Mouse (Mus musculus) A20 (cell line): ENCODE results near the gene Mybphl.

Experiments used
- DNase-seq: peaks from one replicate; pipeline ENCODE4 v3.0.0-alpha.2; 2011; ENCODE audit warnings: low read depth, low spot score

Gene Mybphl

DNA sequence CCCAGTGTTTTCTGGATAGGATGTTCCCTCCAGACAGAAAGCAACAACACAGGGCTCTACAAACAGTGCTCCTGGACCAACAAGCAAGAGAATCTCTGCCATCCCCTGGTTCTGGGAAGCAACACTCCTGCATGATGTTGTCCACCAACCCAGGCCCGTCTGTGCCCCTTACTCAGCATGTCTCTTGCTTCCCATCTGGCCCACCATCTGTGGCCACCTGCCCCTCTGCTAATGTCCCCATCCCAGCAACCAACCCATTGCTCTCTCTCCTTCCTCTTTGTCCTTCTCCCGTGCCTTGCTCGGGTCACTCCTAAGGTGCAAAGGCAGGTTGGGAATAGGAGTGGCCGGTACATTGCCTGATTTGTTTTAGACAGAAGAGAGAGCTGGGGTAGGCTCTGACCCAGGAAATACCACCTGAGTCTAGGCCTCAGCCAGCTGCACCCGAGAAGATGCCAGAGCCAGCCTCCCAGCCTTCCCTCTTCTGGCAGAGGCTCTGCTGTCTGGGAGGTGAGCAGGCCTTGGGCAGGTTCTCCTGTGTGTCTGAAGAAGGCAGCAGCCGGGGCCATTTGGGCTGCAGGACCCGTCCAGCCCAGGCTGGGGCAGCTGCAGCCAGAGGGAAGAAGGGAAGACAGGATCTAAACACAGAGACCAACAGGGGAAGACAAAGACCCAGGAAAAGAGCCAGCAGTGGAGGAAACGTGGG, 45.1 kb downstream of the Mybphl start:
- no peak for DNase-seq

DNA sequence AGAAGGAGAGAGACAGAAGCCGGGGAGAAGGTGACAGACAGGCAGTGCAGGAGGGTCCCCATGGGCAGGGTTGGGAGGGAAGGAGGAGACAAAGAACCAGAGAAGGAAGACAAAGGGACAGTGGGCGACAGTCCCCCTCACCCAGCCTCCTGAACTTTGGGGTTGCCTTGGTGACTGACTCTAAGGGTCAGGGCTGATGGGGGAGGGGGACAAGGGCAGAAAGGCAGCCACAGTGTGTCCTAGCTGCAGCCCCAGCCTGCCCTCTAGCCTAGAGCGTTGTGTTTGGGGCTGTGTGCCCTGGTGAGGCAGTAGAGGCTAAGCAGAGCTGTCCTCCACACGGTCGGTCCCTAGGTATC, 45.6 kb downstream of the Mybphl start:
- DNase-seq: no peak

DNA sequence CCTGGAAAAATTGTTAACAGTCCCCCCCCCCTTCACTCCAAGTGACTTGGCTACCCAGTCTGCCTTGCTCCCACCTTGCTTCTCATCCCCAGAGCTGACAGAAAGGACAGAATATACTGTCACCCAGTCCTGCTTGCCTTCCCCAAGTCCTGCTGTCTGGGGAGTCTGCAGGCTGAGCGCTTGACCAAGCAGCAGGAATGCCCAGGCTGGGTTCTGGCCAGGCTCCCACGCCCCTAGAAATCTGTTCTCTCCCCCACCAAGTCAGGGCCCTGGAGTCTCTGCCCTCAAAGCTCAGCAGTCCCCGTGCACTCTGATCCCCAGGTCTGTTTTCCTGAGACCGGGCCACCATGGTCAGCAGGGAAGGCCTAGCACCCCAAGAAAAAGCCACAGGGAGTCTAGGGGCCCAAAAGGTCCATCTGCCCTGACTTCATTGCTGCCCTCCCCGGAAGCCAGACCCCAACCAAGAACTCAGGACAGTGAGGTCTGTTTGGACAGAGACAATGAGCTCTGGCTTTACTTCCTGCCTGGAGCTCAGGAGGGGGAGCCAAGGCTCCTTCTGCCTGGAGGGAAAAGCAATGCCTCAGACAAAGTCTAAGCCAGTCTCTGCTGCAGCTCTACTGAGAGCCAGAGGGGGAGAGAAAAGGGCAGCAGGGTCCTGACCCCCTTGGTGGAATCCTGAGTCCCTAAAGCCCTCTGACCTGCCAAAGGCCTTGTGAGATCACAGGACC, 46.5 kb downstream of the Mybphl start:
- DNase-seq: no peak

DNA sequence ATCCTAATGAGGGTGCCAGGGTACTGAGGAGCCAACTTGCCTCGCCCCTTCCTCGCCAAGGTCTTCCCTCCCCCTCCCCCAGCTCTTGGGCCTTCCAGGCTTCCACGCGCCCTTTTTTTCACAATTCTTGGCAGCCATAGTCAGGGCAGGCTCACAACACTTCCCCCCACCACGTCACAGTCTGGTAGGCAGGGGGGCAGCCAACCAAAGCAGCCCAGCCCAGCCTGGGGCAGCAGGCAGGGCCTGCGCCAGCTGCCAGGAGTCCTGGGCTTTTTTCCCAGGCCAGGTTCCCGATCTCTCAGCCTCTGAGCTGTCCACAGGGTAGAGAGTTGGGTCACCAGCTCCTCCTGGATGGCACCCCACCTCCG, 47.0 kb downstream of the Mybphl start:
- DNase-seq: no peak

DNA sequence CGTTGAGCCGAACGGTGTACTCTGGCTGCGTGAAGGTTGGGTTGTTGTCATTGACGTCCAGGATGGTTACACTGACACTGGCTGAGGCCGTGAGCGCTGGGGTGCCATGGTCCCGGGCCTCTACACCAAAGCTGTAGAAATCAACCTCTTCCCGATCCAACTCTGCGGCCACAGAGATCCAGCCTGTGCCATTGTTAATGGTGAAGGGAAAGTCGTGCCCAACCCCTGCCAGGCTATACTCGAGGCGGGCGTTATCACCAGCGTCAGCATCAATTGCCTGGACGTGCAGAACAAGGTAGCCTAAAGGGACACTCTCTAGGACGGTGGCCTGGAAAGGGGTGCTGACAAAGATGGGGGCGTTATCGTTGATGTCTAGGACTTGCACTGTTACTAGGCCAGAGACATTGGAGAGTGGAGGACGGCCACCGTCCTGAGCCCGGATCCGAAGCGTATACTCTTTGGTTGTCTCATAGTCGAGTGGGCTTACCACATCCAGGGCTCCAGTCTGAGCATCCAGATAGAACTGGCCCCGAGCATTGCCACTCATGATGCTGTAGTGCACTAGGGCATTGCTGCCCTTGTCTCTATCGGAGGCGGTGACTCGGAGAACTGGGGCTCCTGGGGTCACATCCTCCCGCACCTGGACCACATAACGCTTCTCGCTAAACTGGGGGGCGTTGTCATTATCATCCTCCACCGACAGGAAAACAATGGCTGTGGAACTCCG, 49.1 kb downstream of the Mybphl start:
- DNase-seq: no peak

DNA sequence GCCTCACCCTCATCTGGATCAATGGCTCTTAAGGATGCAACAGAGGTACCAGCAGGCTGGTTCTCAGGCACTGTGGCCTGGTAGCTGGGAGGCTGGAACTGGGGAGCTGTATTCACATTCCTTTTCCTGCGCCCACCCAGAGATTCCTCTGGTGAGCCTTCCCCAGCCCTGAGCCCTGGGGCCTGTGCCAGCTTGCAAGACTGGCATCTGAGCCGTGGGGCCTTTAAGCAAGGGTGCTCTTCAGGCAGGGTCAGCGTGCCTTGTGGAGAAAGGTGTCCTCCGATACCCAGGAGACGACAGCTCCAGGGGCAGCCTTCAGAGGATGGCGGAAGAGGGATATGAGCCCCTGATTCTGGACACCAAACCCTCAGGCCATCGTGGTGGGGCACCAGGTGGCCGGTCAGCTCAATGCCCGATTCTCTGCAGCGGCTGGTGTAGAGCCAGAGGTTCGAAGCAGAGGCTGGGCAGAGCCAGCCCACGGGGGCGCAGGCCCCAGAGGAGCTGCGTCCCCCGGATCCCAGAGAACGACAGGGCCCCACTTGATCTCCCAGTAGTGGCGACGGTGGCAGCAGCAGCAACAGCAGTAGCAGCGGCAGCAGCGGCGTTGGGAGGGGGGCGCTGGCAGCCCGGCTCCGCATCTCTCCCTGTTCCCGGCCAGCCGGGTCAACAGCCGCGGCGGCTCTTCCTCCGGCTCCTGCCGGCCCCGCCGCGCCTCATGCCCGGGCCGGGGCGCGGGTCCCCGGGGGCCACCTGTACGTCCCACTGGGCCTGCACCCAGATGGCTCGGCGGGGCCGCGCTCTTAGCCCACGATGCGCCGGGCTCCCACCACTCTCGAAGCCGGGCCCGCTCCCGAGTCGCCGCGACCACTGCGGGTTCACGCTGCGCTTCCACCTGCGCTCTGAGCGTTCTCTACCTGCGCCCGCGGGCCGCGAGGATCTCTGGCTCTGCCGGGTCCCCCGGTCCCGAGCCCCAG, 50.4 kb downstream of the Mybphl start, which contains the start of gene Celsr2:
Gene Celsr2 (minus strand): TSS at position 696 of the 974 bp plus-strand sequence.
- DNase-seq: no peak

DNA sequence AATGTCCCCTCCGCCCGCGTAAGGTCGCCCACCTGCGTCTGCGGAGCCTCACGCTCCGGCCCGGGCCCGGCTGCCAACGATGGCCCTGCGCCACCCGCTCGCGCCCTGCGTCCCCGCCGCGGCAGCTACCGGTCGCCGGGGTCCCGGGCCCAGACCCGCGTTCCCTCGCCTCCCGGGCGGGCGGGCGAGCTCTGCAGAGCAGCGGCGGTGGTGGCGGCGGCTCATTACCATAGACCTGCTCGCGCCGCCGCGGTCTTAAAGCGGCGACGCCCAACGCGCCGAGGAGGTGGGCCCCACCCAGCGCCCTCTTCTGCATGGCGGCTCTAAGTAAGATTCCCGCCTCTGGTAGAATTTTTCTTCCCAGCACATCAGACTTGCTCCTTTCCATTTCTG, 51.1 kb downstream of the Mybphl start:
- DNase-seq: no peak

DNA sequence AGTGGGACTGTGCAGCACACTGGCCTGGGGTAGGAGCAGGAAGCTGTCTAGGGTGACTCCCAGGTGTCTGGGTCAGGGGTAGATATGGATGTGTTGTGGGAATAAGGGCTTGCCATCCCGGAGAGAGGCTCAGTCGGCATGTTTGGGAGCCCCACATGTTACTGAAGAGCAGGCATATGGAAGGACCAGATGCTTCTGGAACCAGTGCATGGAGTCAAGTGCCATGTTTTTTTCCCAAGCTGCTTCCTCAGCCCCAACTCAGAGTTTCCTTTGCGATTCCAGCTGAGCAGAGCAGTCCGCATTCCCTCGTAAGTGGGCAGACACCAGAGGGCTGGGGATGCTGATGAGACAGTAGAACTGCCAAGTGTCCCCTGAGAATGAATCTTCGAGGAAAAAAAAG, 58.3 kb downstream of the Mybphl start:
- no peak for DNase-seq

DNA sequence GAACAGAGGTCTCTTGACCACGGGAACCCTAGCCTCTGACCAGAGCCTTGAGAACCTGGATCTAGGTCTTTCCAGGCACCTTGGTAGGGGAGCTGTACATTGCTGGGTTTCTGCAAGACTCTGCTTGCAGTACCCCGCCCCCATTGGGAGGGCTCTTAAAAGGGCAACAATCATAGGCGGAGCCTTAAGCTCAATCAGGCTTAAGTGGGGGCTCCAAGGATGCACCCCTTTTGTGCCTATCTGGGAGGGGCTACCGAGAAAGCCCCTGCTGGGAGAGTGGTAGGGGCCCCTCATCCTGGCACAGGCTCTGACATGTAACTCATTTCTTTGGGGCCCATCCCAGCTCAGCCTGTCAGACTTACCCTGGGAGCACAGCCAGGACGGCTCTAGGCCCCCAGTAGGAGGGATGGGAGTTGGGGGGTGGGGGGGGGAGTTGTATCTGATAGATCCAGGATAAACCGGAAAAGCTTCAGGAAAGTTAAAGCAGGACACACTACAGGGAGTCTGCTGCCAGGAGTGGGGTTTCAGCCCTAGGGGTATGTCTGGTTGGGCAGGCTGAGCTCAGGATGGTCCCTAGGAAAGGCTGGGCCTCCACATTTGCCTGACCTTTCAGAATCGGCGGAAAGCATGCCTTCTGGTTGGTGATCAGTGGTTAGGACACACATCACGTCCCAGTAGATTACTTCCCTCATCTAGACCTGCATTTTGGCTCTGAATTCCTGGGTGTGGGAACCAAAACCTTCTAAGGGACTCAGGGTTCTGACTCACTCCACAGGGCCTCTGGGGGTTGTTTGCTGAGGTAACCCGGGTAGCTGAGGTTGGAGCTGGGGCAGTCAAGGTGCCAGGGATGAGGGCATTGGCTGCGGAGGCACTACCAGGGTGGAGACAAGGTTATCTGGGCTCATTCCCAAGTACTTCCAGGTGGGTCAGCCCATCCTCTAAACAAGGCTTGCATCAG, 59.4 kb downstream of the Mybphl start:
- no peak for DNase-seq

DNA sequence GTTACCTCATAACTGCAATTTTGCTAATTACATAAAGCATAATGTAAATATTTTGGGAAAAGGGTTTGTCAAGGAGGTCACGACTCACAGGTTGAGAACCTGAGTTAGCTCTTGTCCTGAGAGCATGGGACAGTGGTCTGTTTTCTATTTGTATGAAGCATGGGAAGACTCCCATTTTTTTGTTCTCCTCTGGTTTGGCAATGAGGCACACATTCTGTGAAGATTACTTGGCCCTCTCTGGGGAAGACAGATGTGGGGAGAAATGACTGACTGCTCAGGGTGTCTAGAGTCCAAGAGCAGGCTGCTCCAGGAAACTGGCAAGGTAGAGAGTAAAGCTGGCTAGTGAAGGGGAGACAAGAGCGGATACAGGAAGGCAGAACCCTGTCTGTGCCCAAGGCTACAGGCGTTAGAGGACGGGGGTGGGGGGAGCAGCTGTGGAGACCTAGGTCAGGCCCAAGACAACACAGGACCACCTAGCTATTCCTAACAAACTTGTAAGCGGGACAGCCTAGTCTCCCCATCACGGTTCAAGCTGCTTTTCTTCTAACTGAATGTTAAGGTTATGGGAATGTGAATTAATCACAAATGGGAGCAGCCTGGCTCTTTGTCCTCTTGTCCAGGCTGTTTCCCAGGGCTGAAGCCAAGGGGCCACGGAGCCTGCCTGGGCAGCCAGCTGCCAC, 60.4 kb downstream of the Mybphl start:
- DNase-seq: no peak

DNA sequence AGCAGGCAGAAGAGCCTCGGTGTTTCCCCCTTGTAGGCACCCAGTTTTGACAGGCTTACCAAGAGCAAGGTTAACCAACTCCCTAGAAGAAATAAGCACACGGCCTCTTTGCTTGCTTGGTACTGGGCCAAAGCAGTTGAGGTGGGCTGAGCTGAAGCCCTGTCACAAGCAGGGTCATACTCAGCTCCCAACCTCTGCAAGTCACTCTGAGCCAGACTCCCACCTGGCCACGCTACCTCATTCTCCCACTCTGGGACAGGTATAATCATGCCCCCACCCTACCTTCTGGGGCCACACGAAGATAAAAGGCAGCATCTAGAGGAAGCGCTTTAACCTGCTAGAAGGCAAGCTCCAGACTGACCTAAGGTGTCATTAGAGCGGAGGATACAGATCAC, 60.9 kb downstream of the Mybphl start:
- no peak for DNase-seq
